Mouse (Mus musculus): ENCODE measurements at regions not wholly inside any gene's neighbourhood (a gene's known extent, or its start where the extent isn't known, plus 50 kb on each side); places are given as distances from the start of the nearest gene placed in this dataset.

- no peak for DNase-seq
Measured at GRCm38 (mm10) chr3:38397615-38397956, 87.1 kb downstream of the Ankrd50 start.

- no peak for DNase-seq
Measured at GRCm38 (mm10) chr3:38396760-38397614, 87.7 kb downstream of the Ankrd50 start.

GRCm38 (mm10) chr3:38394308-38394707, 90.3 kb downstream of the Ankrd50 start:
- no peak for DNase-seq

- no peak for DNase-seq
Measured at GRCm38 (mm10) chr3:38389647-38390046, 95.0 kb downstream of the Ankrd50 start.

- no peak for DNase-seq
Measured at GRCm38 (mm10) chr3:38388961-38389360, 95.7 kb downstream of the Ankrd50 start.

GRCm38 (mm10) chr3:38382743-38383142, 101.9 kb downstream of the Ankrd50 start:
- no peak for DNase-seq

- DNase-seq: no peak
Measured at GRCm38 (mm10) chr3:38381623-38382022, 103.0 kb downstream of the Ankrd50 start.

GRCm38 (mm10) chr3:38373690-38374089, 111.0 kb downstream of the Ankrd50 start:
- DNase-seq: no peak

- DNase-seq: no peak
Measured at GRCm38 (mm10) chr3:38371702-38372101, 112.9 kb downstream of the Ankrd50 start.

- DNase-seq: no peak
Measured at GRCm38 (mm10) chr3:38363888-38364287, 120.8 kb downstream of the Ankrd50 start.

- DNase-seq: no peak
Measured at GRCm38 (mm10) chr3:38361411-38361810, 123.2 kb downstream of the Ankrd50 start.

- no peak for DNase-seq
Measured at GRCm38 (mm10) chr3:38360974-38361373, 123.7 kb downstream of the Ankrd50 start.

- DNase-seq: no peak
Measured at GRCm38 (mm10) chr3:38360421-38360921, 124.2 kb downstream of the Ankrd50 start.

GRCm38 (mm10) chr3:38357905-38358491, 126.6 kb downstream of the Ankrd50 start:
- no peak for DNase-seq

- no peak for DNase-seq
Measured at GRCm38 (mm10) chr3:38344283-38344682, 140.4 kb downstream of the Ankrd50 start.

GRCm38 (mm10) chr3:38341666-38342065, 143.0 kb downstream of the Ankrd50 start:
- no peak for DNase-seq

- no peak for DNase-seq
Measured at GRCm38 (mm10) chr3:38333321-38333910, 151.2 kb downstream of the Ankrd50 start.

- DNase-seq: no peak
Measured at GRCm38 (mm10) chr3:38331169-38331568, 153.5 kb downstream of the Ankrd50 start.

GRCm38 (mm10) chr3:38327286-38327685, 157.4 kb downstream of the Ankrd50 start:
- no peak for DNase-seq

GRCm38 (mm10) chr3:38326211-38326610, 158.4 kb downstream of the Ankrd50 start:
- no peak for DNase-seq

- DNase-seq: no peak
Measured at GRCm38 (mm10) chr3:38324663-38325062, 160.0 kb downstream of the Ankrd50 start.

- peak; percentile 57 for DNase-seq
Measured at GRCm38 (mm10) chr3:38322426-38322825, 162.2 kb downstream of the Ankrd50 start.

GRCm38 (mm10) chr3:38321620-38322019, 163.0 kb downstream of the Ankrd50 start:
- DNase-seq: no peak

Measured in gastrocnemius, postnatal 25 days (tissue).